Mouse (Mus musculus): Measurements from ENCODE around the gene Rbm46. TPM values are rescaled to one million over a fixed set of nuclear protein-coding genes. Genes with fewer than 3 reads are reported as not detected.

Rbm46 gene
- polyA plus RNA-seq, 1 experiment from 2014 or later = 0.99 TPM

- Histone ChIP-seq H3K36me3 (no peaks in the 10 kb centered on the region), H3K9ac (replicated peaks) (no peak overlapping the region), H3K4me1 (no peaks in the 10 kb centered on the region), H3K4me2 (replicated peaks) (no peak overlapping the region), H3K9me3 (no peaks in the 10 kb centered on the region), H3K27ac (replicated peaks) (no peak overlapping the region), H3K4me3 (no peak overlapping the region), H3K27me3 (no peaks in the 10 kb centered on the region)
- ATAC-seq (replicated peaks) = no peak
- WGBS = 78% methylated on average over 3 of the region's 3 CpGs
Measured at GRCm38 (mm10) chr3:82811851-82812250, 64.4 kb downstream of the Rbm46 start.

GRCm38 (mm10) chr3:82810334-82811120 lies 65.8 kb downstream of the Rbm46 start:
- no peaks in the 10 kb centered on the region for H3K9me3 ChIP-seq
- H3K9ac ChIP-seq (replicated peaks) = no peak overlapping the region
- no peaks in the 10 kb centered on the region for H3K27me3 ChIP-seq
- H3K27ac ChIP-seq (replicated peaks) = no peak overlapping the region
- no peaks in the 10 kb centered on the region for H3K36me3 ChIP-seq
- no peak overlapping the region for H3K4me3 ChIP-seq
- ATAC-seq (replicated peaks) = no peak
- no peaks in the 10 kb centered on the region for H3K4me1 ChIP-seq
- 89% methylated on average over 7 of the region's 7 CpGs for WGBS
- no peak overlapping the region for H3K4me2 ChIP-seq (replicated peaks)

- Histone ChIP-seq H3K4me1 (no peaks in the 10 kb centered on the region), H3K36me3 (no peaks in the 10 kb centered on the region), H3K4me3 (no peak overlapping the region), H3K9ac (replicated peaks) (no peak overlapping the region), H3K27ac (replicated peaks) (no peak overlapping the region), H3K27me3 (no peaks in the 10 kb centered on the region), H3K4me2 (replicated peaks) (no peak overlapping the region), H3K9me3 (no peaks in the 10 kb centered on the region)
- no peak for ATAC-seq (replicated peaks)
- 86% methylated on average over 7 of the region's 7 CpGs for WGBS
Measured at GRCm38 (mm10) chr3:82809769-82810168, 66.5 kb downstream of the Rbm46 start.

GRCm38 (mm10) chr3:82808323-82808911 lies 67.9 kb downstream of the Rbm46 start:
- H3K36me3 ChIP-seq = no peaks in the 10 kb centered on the region
- H3K9me3 ChIP-seq = no peaks in the 10 kb centered on the region
- H3K27ac ChIP-seq (replicated peaks) = no peak overlapping the region
- no peak overlapping the region for H3K4me2 ChIP-seq (replicated peaks)
- H3K4me1 ChIP-seq = no peaks in the 10 kb centered on the region
- ATAC-seq (replicated peaks) = no peak
- 92% methylated on average over 1 of the region's 1 CpGs for WGBS
- H3K4me3 ChIP-seq = no peak overlapping the region
- no peaks in the 10 kb centered on the region for H3K27me3 ChIP-seq
- no peak overlapping the region for H3K9ac ChIP-seq (replicated peaks)

GRCm38 (mm10) chr3:82805291-82805690 lies 71.0 kb downstream of the Rbm46 start:
- no peak overlapping the region for H3K27ac ChIP-seq (replicated peaks)
- H3K9ac ChIP-seq (replicated peaks) = no peak overlapping the region
- WGBS = 79% methylated on average over 7 of the region's 7 CpGs
- no peaks in the 10 kb centered on the region for H3K36me3 ChIP-seq
- H3K4me1 ChIP-seq = no peaks in the 10 kb centered on the region
- H3K9me3 ChIP-seq = no peaks in the 10 kb centered on the region
- no peak overlapping the region for H3K4me2 ChIP-seq (replicated peaks)
- no peak for ATAC-seq (replicated peaks)
- H3K4me3 ChIP-seq = no peak overlapping the region
- no peaks in the 10 kb centered on the region for H3K27me3 ChIP-seq

GRCm38 (mm10) chr3:82800470-82800843 lies 75.8 kb downstream of the Rbm46 start:
- Histone ChIP-seq H3K27me3 (no peaks in the 10 kb centered on the region), H3K27ac (replicated peaks) (no peak overlapping the region), H3K9ac (replicated peaks) (no peak overlapping the region), H3K4me2 (replicated peaks) (no peak overlapping the region), H3K4me3 (no peak overlapping the region), H3K36me3 (no peaks in the 10 kb centered on the region), H3K4me1 (no peaks in the 10 kb centered on the region), H3K9me3 (no peaks in the 10 kb centered on the region)
- ATAC-seq (replicated peaks) = no peak
- whole genome bisulfite sequencing = 91% methylated on average over 3 of the region's 3 CpGs

- Histone ChIP-seq H3K36me3 (no peaks in the 10 kb centered on the region), H3K4me3 (no peak overlapping the region), H3K4me1 (no peaks in the 10 kb centered on the region), H3K9me3 (no peaks in the 10 kb centered on the region), H3K4me2 (replicated peaks) (no peak overlapping the region), H3K27me3 (no peaks in the 10 kb centered on the region), H3K27ac (replicated peaks) (no peak overlapping the region), H3K9ac (replicated peaks) (no peak overlapping the region)
- WGBS = 85% methylated on average over 4 of the region's 4 CpGs
- no peak for ATAC-seq (replicated peaks)
Measured at GRCm38 (mm10) chr3:82799735-82800469, 76.4 kb downstream of the Rbm46 start.

- no peaks in the 10 kb centered on the region for H3K9me3 ChIP-seq
- no peak for ATAC-seq (replicated peaks)
- H3K4me1 ChIP-seq = no peaks in the 10 kb centered on the region
- no peak overlapping the region for H3K9ac ChIP-seq (replicated peaks)
- H3K36me3 ChIP-seq = no peaks in the 10 kb centered on the region
- no peak overlapping the region for H3K4me3 ChIP-seq
- no peak overlapping the region for H3K4me2 ChIP-seq (replicated peaks)
- no peaks in the 10 kb centered on the region for H3K27me3 ChIP-seq
- WGBS = 85% methylated on average over 1 of the region's 1 CpGs
- no peak overlapping the region for H3K27ac ChIP-seq (replicated peaks)
Measured at GRCm38 (mm10) chr3:82793656-82794055, 82.6 kb downstream of the Rbm46 start.

- no peak overlapping the region for H3K27ac ChIP-seq (replicated peaks)
- WGBS = 90% methylated on average over 3 of the region's 3 CpGs
- no peak overlapping the region for H3K9ac ChIP-seq (replicated peaks)
- H3K9me3 ChIP-seq = no peaks in the 10 kb centered on the region
- no peaks in the 10 kb centered on the region for H3K27me3 ChIP-seq
- H3K4me2 ChIP-seq (replicated peaks) = no peak overlapping the region
- no peaks in the 10 kb centered on the region for H3K4me1 ChIP-seq
- no peak for ATAC-seq (replicated peaks)
- no peaks in the 10 kb centered on the region for H3K36me3 ChIP-seq
- H3K4me3 ChIP-seq = no peak overlapping the region
Measured at GRCm38 (mm10) chr3:82791663-82792062, 84.6 kb downstream of the Rbm46 start.

Other genes starting within 250 kb of the Rbm46 start
- 0.06 and 0.13 TPM in 2 replicates for gene Lrat, start 27.5 kb upstream of the Rbm46 start, polyA plus RNA-seq (2015; fragmentation: Nextera tagmentation; extraction: Ambion mirVana)
- 2.9 TPM in 1 of 2 replicates, not detected in the other for gene Fgg, start 131.2 kb upstream of the Rbm46 start, polyA plus RNA-seq (2015; fragmentation: Nextera tagmentation; extraction: Ambion mirVana)
- gene Fga, start 149.6 kb upstream of the Rbm46 start, polyA plus RNA-seq (2015; fragmentation: Nextera tagmentation; extraction: Ambion mirVana) = 0.79 TPM in 1 of 2 replicates, not detected in the other
- 0.27 TPM in 1 of 2 replicates, not detected in the other for gene Fgb, start 173.4 kb upstream of the Rbm46 start, polyA plus RNA-seq (2015; fragmentation: Nextera tagmentation; extraction: Ambion mirVana)
- gene Plrg1, start 179.0 kb upstream of the Rbm46 start, polyA plus RNA-seq (2015; fragmentation: Nextera tagmentation; extraction: Ambion mirVana) = 114 and 118 TPM in 2 replicates

All from forebrain, embryonic 15.5 days (tissue).